Comparison of ENCODE assay signal across 12 mouse cellular contexts in the genomic region with DNA sequence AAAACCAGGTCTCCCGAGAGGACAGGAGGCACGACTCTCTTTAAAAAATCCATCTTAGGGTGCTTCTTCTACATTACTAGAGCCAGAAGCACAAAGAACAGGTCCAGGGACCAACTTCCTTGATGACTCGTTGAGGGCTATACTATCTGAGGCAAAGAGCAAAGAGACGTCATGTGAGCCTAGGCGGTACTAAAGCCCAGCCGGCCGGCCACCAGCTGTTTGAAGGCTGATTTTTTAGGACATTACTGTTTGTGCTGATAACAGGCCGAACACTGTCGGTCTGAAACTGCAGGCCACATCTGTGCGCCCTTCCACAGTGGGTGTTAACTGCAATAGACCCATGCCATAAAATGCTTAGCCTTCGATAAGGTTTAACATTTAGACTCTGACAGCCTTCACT.
DNase-seq lines count a peak whose midpoint lies in the region; ATAC-seq and TF ChIP-seq lines count a peak whose summit lies in the region.
"Had no signal": no experiment of that assay in that cellular context is flagged by ENCODE, and none has a peak within 500 bp of the region (broad histone marks: within the 10 kb centered on the region; RNA-seq: fewer than 3 reads in every experiment).

No protein-coding gene starts in this region.

- H3K27ac ChIP-seq in lung, embryonic 14.5 days (ENCODE audit: low read depth) = peak overlapping the region; percentile 60; the same call in 1 of the 2 replicates
- H3K27ac ChIP-seq in heart, embryonic 10.5 days = 0 out of 2 replicates have a peak overlapping the region, but pooled peaks have one; percentile 42
- H3K27ac ChIP-seq in liver, embryonic 14.5 days = peak overlapping the region; percentile 99
- no peak overlapping the region for H3K27ac ChIP-seq in stomach, postnatal 0 days (replicated peaks)
- H3K27ac ChIP-seq: embryonic facial prominence, embryonic 12.5 days; left cerebral cortex, adult 2 months had no signal

- 44% methylated on average over 11 of the region's 11 CpGs for WGBS in lung, embryonic 14.5 days
- 39% methylated on average over 11 of the region's 11 CpGs for WGBS in heart, embryonic 10.5 days
- 10% methylated on average over 11 of the region's 11 CpGs for WGBS in liver, embryonic 14.5 days (ENCODE audit: insufficient replicate concordance)
- WGBS in stomach, postnatal 0 days = 50% methylated on average over 11 of the region's 11 CpGs

- H3K4me3 ChIP-seq in lung, embryonic 14.5 days (ENCODE audit: low read depth, low read length) = no peak overlapping the region
- no peak overlapping the region for H3K4me3 ChIP-seq in heart, embryonic 10.5 days
- H3K4me3 ChIP-seq in liver, embryonic 14.5 days (ENCODE audit: insufficient read depth in 1 of 2, low read depth in 2 of 2, low read length in 2 of 2) = peak overlapping the region; percentile 78 to 95
- no peak overlapping the region for H3K4me3 ChIP-seq in stomach, postnatal 0 days (ENCODE audit: low read depth, low read length)
- H3K4me3 ChIP-seq: embryonic facial prominence, embryonic 12.5 days; left cerebral cortex, adult 2 months had no signal

- no peaks in the 10 kb centered on the region for H3K9me3 ChIP-seq in lung, embryonic 14.5 days (ENCODE audit: low read depth, low read length)
- no peaks in the 10 kb centered on the region for H3K9me3 ChIP-seq in heart, embryonic 10.5 days
- no peaks in the 10 kb centered on the region for H3K9me3 ChIP-seq in liver, embryonic 14.5 days (ENCODE audit: control insufficient read depth, low read length)
- no peaks in the 10 kb centered on the region for H3K9me3 ChIP-seq in stomach, postnatal 0 days (ENCODE audit: control insufficient read depth, low read length)
- H3K9me3 ChIP-seq: embryonic facial prominence, embryonic 12.5 days had no signal

- H3K4me2 ChIP-seq in lung, embryonic 14.5 days = no peak overlapping the region; the same call in 1 of the 2 replicates
- peak overlapping the region; percentile 75 for H3K4me2 ChIP-seq in liver, embryonic 14.5 days (ENCODE audit: low read depth)
- no peak overlapping the region for H3K4me2 ChIP-seq in stomach, postnatal 0 days (replicated peaks; ENCODE audit: low read depth)
- H3K4me2 ChIP-seq: embryonic facial prominence, embryonic 12.5 days; midbrain, embryonic 11.5 days had no signal

- TF ChIP-seq EP300 in liver, embryonic 14.5 days (IDR thresholded peaks at IDR 0.05; ENCODE audit: low read depth) = peak; percentile 97
- TF ChIP-seq EP300 in stomach, postnatal 0 days (optimal IDR thresholded peaks at IDR 0.05) = no peak

- H3K4me1 ChIP-seq in lung, embryonic 14.5 days (ENCODE audit: insufficient read depth) = no peaks in the 10 kb centered on the region
- peaks cover 40% of the 10 kb centered on the region for H3K4me1 ChIP-seq in heart, embryonic 10.5 days
- H3K4me1 ChIP-seq in liver, embryonic 14.5 days (replicated peaks; ENCODE audit: control insufficient read depth in 2 of 2, insufficient read depth in 2 of 2, low read length in 1 of 2) = peaks cover 48 to 58% of the 10 kb centered on the region in 2 experiments
- no peaks in the 10 kb centered on the region for H3K4me1 ChIP-seq in stomach, postnatal 0 days (replicated peaks; ENCODE audit: control insufficient read depth, insufficient read depth)

- no peak overlapping the region for H3K9ac ChIP-seq in lung, embryonic 14.5 days
- H3K9ac ChIP-seq in liver, embryonic 14.5 days (replicated peaks) = peak overlapping the region; percentile 91
- no peak overlapping the region for H3K9ac ChIP-seq in stomach, postnatal 0 days (ENCODE audit: low read length)
- H3K9ac ChIP-seq: embryonic facial prominence, embryonic 12.5 days had no signal

- peak; percentile 77 for ATAC-seq in lung, embryonic 14.5 days (ENCODE audit: insufficient read depth)
- ATAC-seq in liver, embryonic 14.5 days (ENCODE audit: insufficient read depth) = peak; percentile 89
- ATAC-seq in stomach, postnatal 0 days (ENCODE audit: low FRiP score, low TSS enrichment) = peak; percentile 53

- DNase-seq in lung, embryonic 14.5 days = peak; percentile 60
- DNase-seq in lung, postnatal 14 days = no peak
- peak; percentile 92 for DNase-seq in heart, embryonic 10.5 days (ENCODE audit: low spot score)
- DNase-seq in liver, embryonic 14.5 days (ENCODE audit: low read depth in 3 of 3, low spot score in 3 of 3) = peak; percentile 92 to 93 (median 93)
- peak; percentile 66 for DNase-seq in stomach, postnatal 0 days (ENCODE audit: low spot score)
- DNase-seq in gastrocnemius, postnatal 4 days (ENCODE audit: low spot score in 2 of 2) = no peak
- no peak for DNase-seq in layer of hippocampus, postnatal 36 days
- no peak for DNase-seq in frontal cortex, postnatal 36 days (ENCODE audit: low spot score in 2 of 2)
- DNase-seq: adrenal gland, postnatal 25 days had no signal

- TF ChIP-seq CTCF in lung, embryonic 14.5 days (IDR thresholded peaks at IDR 0.05; ENCODE audit: low read depth) = no peak
- TF ChIP-seq CTCF in liver, embryonic 14.5 days (IDR thresholded peaks at IDR 0.05; ENCODE audit: low read depth) = no peak
- TF ChIP-seq CTCF in stomach, postnatal 0 days (IDR thresholded peaks at IDR 0.05; ENCODE audit: low read depth) = no peak

- no peaks in the 10 kb centered on the region for H3K36me3 ChIP-seq in lung, embryonic 14.5 days (ENCODE audit: insufficient read depth)
- peaks cover 5% of the 10 kb centered on the region; the same call in 1 of the 2 replicates for H3K36me3 ChIP-seq in heart, embryonic 10.5 days
- H3K36me3 ChIP-seq in liver, embryonic 14.5 days (replicated peaks; ENCODE audit: control insufficient read depth, insufficient read depth, low read depth) = peaks cover 19% of the 10 kb centered on the region
- H3K36me3 ChIP-seq in stomach, postnatal 0 days (ENCODE audit: control insufficient read depth, insufficient read depth, low read length) = no peaks in the 10 kb centered on the region
- H3K36me3 ChIP-seq: embryonic facial prominence, embryonic 12.5 days had no signal

- H3K27me3 ChIP-seq in lung, embryonic 14.5 days (ENCODE audit: insufficient read depth, low read length) = no peaks in the 10 kb centered on the region
- no peaks in the 10 kb centered on the region for H3K27me3 ChIP-seq in heart, embryonic 10.5 days (ENCODE audit: insufficient read depth, poor library complexity, severe bottlenecking)
- H3K27me3 ChIP-seq in liver, embryonic 14.5 days (ENCODE audit: control insufficient read depth, insufficient read depth, low read length) = no peaks in the 10 kb centered on the region
- H3K27me3 ChIP-seq in stomach, postnatal 0 days (ENCODE audit: control insufficient read depth, insufficient read depth, low read length) = no peaks in the 10 kb centered on the region
- H3K27me3 ChIP-seq: embryonic facial prominence, embryonic 12.5 days had no signal

Comparison
In these comparisons a context has a peak if more than half of its experiments do, and no peak if none do; other contexts are left out.
1. DNase-seq: peak in lung, embryonic 14.5 days (single experiment), heart, embryonic 10.5 days (single experiment), liver, embryonic 14.5 days (3 of 3) and stomach, postnatal 0 days (single experiment); none in lung, postnatal 14 days (single experiment), gastrocnemius, postnatal 4 days (0 of 2), layer of hippocampus, postnatal 36 days (0 of 2) and frontal cortex, postnatal 36 days (0 of 2).
2. H3K4me3 ChIP-seq: peak in liver, embryonic 14.5 days (2 of 2); none in lung, embryonic 14.5 days (single experiment), heart, embryonic 10.5 days (single experiment) and stomach, postnatal 0 days (single experiment).
3. Peak in every context shown above with its lines, with median percentiles within 50 percentile points of each other: ATAC-seq.